Mouse (Mus musculus): ENCODE results near the gene Klhdc10. TPM values are rescaled to one million over a fixed set of nuclear protein-coding genes. Genes with fewer than 3 reads are reported as not detected.
A peak's percentile ranks its signal among the peaks of the same experiment; 100 is the strongest.

The Klhdc10 gene
- polyA plus RNA-seq, 2 experiments: 9.4 to 12.8 TPM

DNA sequence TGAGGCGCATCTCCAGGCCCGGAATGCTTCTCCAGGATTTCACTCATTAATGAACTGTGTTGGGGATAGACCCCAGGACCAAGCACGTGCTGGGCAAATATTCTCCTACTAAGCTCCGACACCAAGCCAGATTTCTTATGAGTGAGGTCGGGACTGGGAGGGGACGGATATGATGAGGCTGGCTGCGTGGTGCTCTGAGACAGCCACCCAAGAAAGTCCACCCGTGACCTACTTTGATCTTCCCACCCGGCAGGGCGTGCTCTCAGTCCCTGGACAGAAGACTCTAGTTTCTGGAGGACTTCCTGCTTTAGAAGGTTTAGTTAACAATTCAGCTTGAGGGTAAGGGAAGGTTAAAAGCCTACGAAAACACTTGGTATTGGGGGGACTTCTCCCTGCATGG is 63.9 kb downstream of the Klhdc10 start:
- H3K9ac ChIP-seq (replicated peaks): no peak overlapping the region
- no peak for DNase-seq (ENCODE audit: low read depth in 3 of 3, low spot score in 3 of 3)
- peaks cover 0 to 13% of the 10 kb centered on the region in 2 experiments; a peak in 3 of 4 replicates for H3K4me1 ChIP-seq (replicated peaks; ENCODE audit: control insufficient read depth in 2 of 2, insufficient read depth in 2 of 2, low read length in 1 of 2)
- no peak for TF ChIP-seq EP300 (IDR thresholded peaks at IDR 0.05; ENCODE audit: low read depth)
- no peak for TF ChIP-seq CTCF (IDR thresholded peaks at IDR 0.05; ENCODE audit: low read depth)
- H3K9me3 ChIP-seq (ENCODE audit: control insufficient read depth, low read length): no peaks in the 10 kb centered on the region
- no peak overlapping the region for H3K4me3 ChIP-seq (ENCODE audit: insufficient read depth in 1 of 2, low read depth in 2 of 2, low read length in 2 of 2)
- ATAC-seq (ENCODE audit: insufficient read depth): no peak
- no peaks in the 10 kb centered on the region for H3K36me3 ChIP-seq (replicated peaks; ENCODE audit: control insufficient read depth, insufficient read depth, low read depth)
- no peak overlapping the region for H3K4me2 ChIP-seq (ENCODE audit: low read depth)
- 72% methylated on average over 11 of the region's 11 CpGs for WGBS (ENCODE audit: insufficient replicate concordance)
- no peaks in the 10 kb centered on the region; the same call in 1 of the 2 replicates for H3K27me3 ChIP-seq (ENCODE audit: control insufficient read depth, insufficient read depth, low read length)
- no peak overlapping the region for H3K27ac ChIP-seq

DNA sequence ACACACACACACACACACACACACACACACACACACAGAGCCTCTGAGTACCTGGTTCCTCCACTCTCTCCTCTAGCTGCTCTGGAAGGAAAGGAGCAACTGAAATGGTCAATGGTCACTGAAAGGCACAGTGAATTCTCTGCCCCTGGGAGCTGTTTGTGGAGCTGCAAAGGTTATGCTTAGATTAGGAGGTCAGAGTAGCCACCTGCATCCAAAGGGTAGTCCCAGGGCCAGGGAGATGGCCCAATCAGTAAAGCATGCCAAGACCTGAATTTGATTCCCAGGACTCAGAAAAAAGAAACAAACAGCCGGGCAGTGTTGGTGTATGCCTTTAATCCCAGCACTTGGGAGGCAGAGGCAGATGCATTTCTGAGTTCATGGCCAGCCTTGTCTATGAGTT is 66.4 kb downstream of the Klhdc10 start:
- ATAC-seq (ENCODE audit: insufficient read depth): no peak
- DNase-seq (ENCODE audit: low read depth in 3 of 3, low spot score in 3 of 3): no peak
- Histone ChIP-seq H3K9me3 (ENCODE audit: control insufficient read depth, low read length) (no peaks in the 10 kb centered on the region), H3K27ac (no peak overlapping the region), H3K4me1 (replicated peaks; ENCODE audit: control insufficient read depth in 2 of 2, insufficient read depth in 2 of 2, low read length in 1 of 2) (peaks cover 0 to 2% of the 10 kb centered on the region in 2 experiments; a peak in 1 of 4 replicates), H3K4me2 (ENCODE audit: low read depth) (no peak overlapping the region), H3K9ac (replicated peaks) (no peak overlapping the region), H3K4me3 (ENCODE audit: insufficient read depth in 1 of 2, low read depth in 2 of 2, low read length in 2 of 2) (no peak overlapping the region), H3K27me3 (ENCODE audit: control insufficient read depth, insufficient read depth, low read length) (no peaks in the 10 kb centered on the region), H3K36me3 (replicated peaks; ENCODE audit: control insufficient read depth, insufficient read depth, low read depth) (no peaks in the 10 kb centered on the region)
- no peak for TF ChIP-seq CTCF (IDR thresholded peaks at IDR 0.05; ENCODE audit: low read depth)
- TF ChIP-seq EP300 (IDR thresholded peaks at IDR 0.05; ENCODE audit: low read depth): no peak
- 58% methylated on average over 1 of the region's 1 CpGs for WGBS (ENCODE audit: insufficient replicate concordance)

DNA sequence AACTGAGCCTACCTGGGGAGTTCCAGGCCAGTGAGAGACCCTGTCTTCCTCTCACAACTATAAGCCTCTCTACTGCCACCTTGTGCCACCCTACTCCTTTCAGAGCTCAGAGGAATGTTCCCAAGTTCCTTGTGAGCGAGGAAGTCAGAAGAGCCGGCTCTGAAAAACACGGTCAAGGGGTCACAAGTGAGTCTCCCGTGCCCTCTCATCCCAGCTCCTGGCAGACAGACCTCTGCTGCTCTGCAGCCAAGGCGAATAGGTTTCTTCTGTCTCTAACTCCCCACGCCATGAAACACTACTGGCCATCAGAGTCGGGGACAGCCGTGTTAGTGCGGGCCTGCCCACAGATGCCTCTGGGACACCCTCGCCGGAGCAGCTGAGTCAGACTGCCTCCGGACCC is 67.0 kb downstream of the Klhdc10 start:
- WGBS (ENCODE audit: insufficient replicate concordance): 53% methylated on average over 12 of the region's 12 CpGs
- no peaks in the 10 kb centered on the region for H3K36me3 ChIP-seq (replicated peaks; ENCODE audit: control insufficient read depth, insufficient read depth, low read depth)
- no peak for ATAC-seq (ENCODE audit: insufficient read depth)
- no peak overlapping the region for H3K27ac ChIP-seq
- DNase-seq (ENCODE audit: low read depth in 3 of 3, low spot score in 3 of 3): no peak
- H3K9me3 ChIP-seq (ENCODE audit: control insufficient read depth, low read length): no peaks in the 10 kb centered on the region
- H3K27me3 ChIP-seq (ENCODE audit: control insufficient read depth, insufficient read depth, low read length): no peaks in the 10 kb centered on the region
- H3K4me1 ChIP-seq (replicated peaks; ENCODE audit: control insufficient read depth in 2 of 2, insufficient read depth in 2 of 2, low read length in 1 of 2): 0 out of 4 replicates have a peak, but pooled peaks cover 0 to 2% of the 10 kb centered on the region in 2 experiments
- H3K4me3 ChIP-seq (ENCODE audit: insufficient read depth in 1 of 2, low read depth in 2 of 2, low read length in 2 of 2): no peak overlapping the region
- no peak overlapping the region for H3K9ac ChIP-seq (replicated peaks)
- TF ChIP-seq CTCF (IDR thresholded peaks at IDR 0.05; ENCODE audit: low read depth) (peak; percentile 48), EP300 (IDR thresholded peaks at IDR 0.05; ENCODE audit: low read depth) (no peak)
- no peak overlapping the region for H3K4me2 ChIP-seq (ENCODE audit: low read depth)

DNA sequence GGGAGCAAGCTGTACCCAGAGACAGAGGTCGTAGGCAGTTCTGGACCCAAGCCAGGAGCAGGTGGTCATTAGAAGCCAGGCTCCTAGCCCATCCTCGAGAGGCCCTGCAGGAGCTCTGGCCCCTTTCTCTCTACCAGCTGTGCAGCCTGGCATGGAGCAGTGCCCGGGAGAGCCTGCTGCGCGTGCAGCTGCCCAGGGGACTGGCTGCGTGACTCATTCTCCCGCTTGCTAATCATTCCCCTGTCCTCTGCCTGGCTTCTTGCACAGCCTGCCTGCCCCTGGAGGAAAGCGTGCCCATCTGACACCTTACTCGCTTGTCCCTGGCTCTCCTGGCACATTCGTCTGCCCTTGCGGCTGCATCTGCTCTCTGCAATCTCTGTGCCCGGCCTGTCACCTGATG is 67.7 kb downstream of the Klhdc10 start:
- H3K4me3 ChIP-seq (ENCODE audit: insufficient read depth in 1 of 2, low read depth in 2 of 2, low read length in 2 of 2): no peak overlapping the region
- no peaks in the 10 kb centered on the region for H3K36me3 ChIP-seq (replicated peaks; ENCODE audit: control insufficient read depth, insufficient read depth, low read depth)
- 0 out of 4 replicates have a peak, but pooled peaks cover 0 to 2% of the 10 kb centered on the region in 2 experiments for H3K4me1 ChIP-seq (replicated peaks; ENCODE audit: control insufficient read depth in 2 of 2, insufficient read depth in 2 of 2, low read length in 1 of 2)
- no peaks in the 10 kb centered on the region for H3K27me3 ChIP-seq (ENCODE audit: control insufficient read depth, insufficient read depth, low read length)
- TF ChIP-seq EP300 (IDR thresholded peaks at IDR 0.05; ENCODE audit: low read depth) (no peak), CTCF (IDR thresholded peaks at IDR 0.05; ENCODE audit: low read depth) (no peak)
- no peak for DNase-seq (ENCODE audit: low read depth in 3 of 3, low spot score in 3 of 3)
- no peak for ATAC-seq (ENCODE audit: insufficient read depth)
- WGBS (ENCODE audit: insufficient replicate concordance): 70% methylated on average over 12 of the region's 12 CpGs
- H3K27ac ChIP-seq: no peak overlapping the region
- H3K9me3 ChIP-seq (ENCODE audit: control insufficient read depth, low read length): no peaks in the 10 kb centered on the region
- H3K9ac ChIP-seq (replicated peaks): no peak overlapping the region
- H3K4me2 ChIP-seq (ENCODE audit: low read depth): no peak overlapping the region

GRCm38 (mm10) chr6:30471706-30472105 is 70.0 kb downstream of the Klhdc10 start:
- no peak for DNase-seq (ENCODE audit: low read depth in 3 of 3, low spot score in 3 of 3)
- H3K9ac ChIP-seq (replicated peaks): no peak overlapping the region
- H3K9me3 ChIP-seq (ENCODE audit: control insufficient read depth, low read length): no peaks in the 10 kb centered on the region
- no peak overlapping the region for H3K27ac ChIP-seq
- no peak overlapping the region for H3K4me3 ChIP-seq (ENCODE audit: insufficient read depth in 1 of 2, low read depth in 2 of 2, low read length in 2 of 2)
- no peak overlapping the region for H3K4me2 ChIP-seq (ENCODE audit: low read depth)
- TF ChIP-seq EP300 (IDR thresholded peaks at IDR 0.05; ENCODE audit: low read depth) (no peak), CTCF (IDR thresholded peaks at IDR 0.05; ENCODE audit: low read depth) (no peak)
- no peaks in the 10 kb centered on the region for H3K27me3 ChIP-seq (ENCODE audit: control insufficient read depth, insufficient read depth, low read length)
- WGBS (ENCODE audit: insufficient replicate concordance): 49% methylated on average over 3 of the region's 3 CpGs
- no peaks in the 10 kb centered on the region for H3K36me3 ChIP-seq (replicated peaks; ENCODE audit: control insufficient read depth, insufficient read depth, low read depth)
- 0 out of 4 replicates have a peak, but pooled peaks cover 0 to 2% of the 10 kb centered on the region in 2 experiments for H3K4me1 ChIP-seq (replicated peaks; ENCODE audit: control insufficient read depth in 2 of 2, insufficient read depth in 2 of 2, low read length in 1 of 2)
- ATAC-seq (ENCODE audit: insufficient read depth): no peak
